Mouse (Mus musculus) ES-Bruce4 (cell line): ENCODE results near the gene Upp2. TPM values are rescaled to one million over a fixed set of nuclear protein-coding genes. Genes with fewer than 3 reads are reported as not detected.

ENCODE experiments used
- H3K27ac ChIP-seq: 2 replicates; pipeline ENCODE4 v1.5.1; 2012; ENCODE audit warnings: low read length, inconsistent platforms; ENCODE audit not compliant: insufficient read depth
- H3K27me3 ChIP-seq: 2 replicates; pipeline ENCODE4 v1.6.1; 2012; ENCODE audit warnings: mild to moderate bottlenecking, low read length, inconsistent platforms; ENCODE audit not compliant: control insufficient read depth, poor library complexity, insufficient read depth, severe bottlenecking
- H3K36me3 ChIP-seq: 2 replicates; pipeline ENCODE4 v1.6.1; 2012; ENCODE audit warnings: inconsistent platforms, mild to moderate bottlenecking, low read length, moderate library complexity; ENCODE audit not compliant: control insufficient read depth, poor library complexity, insufficient read depth, severe bottlenecking
- H3K4me1 ChIP-seq: one replicate; pipeline ENCODE4 v1.8.1; 2011; ENCODE audit warnings: low read length; ENCODE audit not compliant: control insufficient read depth, insufficient read depth
- H3K4me3 ChIP-seq: 2 replicates; pipeline ENCODE4 v1.5.1; 2011; ENCODE audit warnings: low read depth, mild to moderate bottlenecking, low read length
- H3K9ac ChIP-seq: 2 replicates; pipeline ENCODE4 v1.6.1; 2012; ENCODE audit warnings: low read depth, mild to moderate bottlenecking, inconsistent platforms; ENCODE audit not compliant: poor library complexity, severe bottlenecking
- H3K9me3 ChIP-seq: replicated peaks from 2 replicates; pipeline ENCODE4 v1.6.1; 2012; ENCODE audit warnings: mild to moderate bottlenecking, low read length, inconsistent platforms; ENCODE audit not compliant: control insufficient read depth, poor library complexity, insufficient read depth, severe bottlenecking
- CTCF ChIP-seq: IDR thresholded peaks from one replicate; pipeline ENCODE4 v1.8.1; 2011; ENCODE audit warnings: low read depth, low read length
- EP300 ChIP-seq: IDR thresholded peaks from 2 replicates; pipeline ENCODE4 v1.6.1; 2011; ENCODE audit warnings: low read depth, low read length; ENCODE audit not compliant: insufficient read depth
- POLR2A ChIP-seq: IDR thresholded peaks from one replicate; pipeline ENCODE4 v1.8.1; 2011; ENCODE audit warnings: low read length; ENCODE audit not compliant: insufficient read depth
- polyA plus RNA-seq: library from polyadenylated mRNA; stranded (reverse); fragments of >200 nt; gene quantifications from 2 replicates; pipeline ENCODE4 v1.2.4, GENCODE M21; 2011; ENCODE audit warnings: low read depth; ENCODE audit not compliant: missing spikeins, insufficient read depth, insufficient read length

Upp2 gene
- polyA plus RNA-seq, 1 experiment: not detected

DNA sequence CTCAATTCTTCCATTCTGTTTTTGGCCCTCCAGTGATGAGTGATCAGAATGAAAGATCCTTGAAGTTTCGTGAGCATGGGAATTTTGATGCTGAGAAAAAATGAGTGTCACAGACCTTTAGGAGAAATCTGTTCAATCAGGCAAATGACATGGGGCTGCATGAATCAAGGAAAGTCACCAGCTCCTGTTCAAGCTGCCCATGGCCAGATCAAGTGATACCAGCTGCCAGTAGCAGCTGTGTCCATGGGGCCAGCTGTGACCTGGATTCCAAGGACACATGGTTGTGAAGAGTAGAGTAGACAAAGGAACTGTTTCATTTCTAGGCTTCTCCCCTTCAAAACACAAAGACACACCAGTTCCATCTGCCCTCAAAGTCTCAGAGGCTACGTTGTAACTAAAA lies 144.4 kb downstream of the Upp2 start:
- TF ChIP-seq POLR2A (no peak), EP300 (no peak), CTCF (no peak)
- no peaks in the 10 kb centered on the region for H3K27me3 ChIP-seq
- H3K4me1 ChIP-seq: no peaks in the 10 kb centered on the region
- no peak overlapping the region for H3K4me3 ChIP-seq
- H3K36me3 ChIP-seq: no peaks in the 10 kb centered on the region
- H3K9me3 ChIP-seq: no peaks in the 10 kb centered on the region
- H3K27ac ChIP-seq: no peak overlapping the region
- H3K9ac ChIP-seq: no peak overlapping the region

- Histone ChIP-seq H3K36me3 (no peaks in the 10 kb centered on the region), H3K4me1 (no peaks in the 10 kb centered on the region), H3K27ac (no peak overlapping the region), H3K4me3 (no peak overlapping the region), H3K9me3 (no peaks in the 10 kb centered on the region), H3K9ac (no peak overlapping the region), H3K27me3 (no peaks in the 10 kb centered on the region)
- TF ChIP-seq CTCF (no peak), EP300 (no peak), POLR2A (no peak)
Observed at GRCm38 (mm10) chr2:58711935-58712334, 144.8 kb downstream of the Upp2 start.

GRCm38 (mm10) chr2:58717898-58718297 lies 150.8 kb downstream of the Upp2 start:
- Histone ChIP-seq H3K9ac (no peak overlapping the region), H3K27me3 (no peaks in the 10 kb centered on the region), H3K36me3 (no peaks in the 10 kb centered on the region), H3K4me1 (no peaks in the 10 kb centered on the region), H3K27ac (no peak overlapping the region), H3K9me3 (peaks cover 3% of the 10 kb centered on the region; the same call in 1 of the 2 replicates), H3K4me3 (no peak overlapping the region)
- TF ChIP-seq CTCF: no peak
- TF ChIP-seq POLR2A: no peak
- TF ChIP-seq EP300: no peak

- Histone ChIP-seq H3K4me1 (no peaks in the 10 kb centered on the region), H3K9me3 (no peaks in the 10 kb centered on the region; the same call in 1 of the 2 replicates), H3K27ac (no peak overlapping the region), H3K36me3 (no peaks in the 10 kb centered on the region), H3K27me3 (no peaks in the 10 kb centered on the region), H3K9ac (no peak overlapping the region), H3K4me3 (no peak overlapping the region)
- TF ChIP-seq CTCF (no peak), POLR2A (no peak), EP300 (no peak)
Observed at GRCm38 (mm10) chr2:58737192-58737820, 170.2 kb downstream of the Upp2 start.

DNA sequence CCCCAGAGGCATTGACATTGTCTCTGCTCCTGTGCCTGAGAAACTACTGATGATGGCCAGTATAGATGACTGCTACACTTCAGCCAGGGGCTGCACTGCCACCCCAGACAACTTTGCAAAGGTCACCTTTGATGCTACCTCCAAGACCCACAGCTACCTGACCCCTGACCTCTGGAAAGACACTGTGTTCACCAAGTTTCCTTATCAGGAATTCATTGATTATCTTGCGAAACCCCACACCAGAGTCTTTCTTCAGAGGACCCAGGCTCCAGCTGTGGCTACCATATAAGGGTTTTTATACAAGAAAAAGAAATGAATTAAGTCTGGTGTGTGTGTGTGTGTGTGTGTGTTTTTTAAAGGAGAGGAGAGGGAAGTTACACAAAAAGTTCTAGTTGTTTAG lies 174.1 kb downstream of the Upp2 start:
- no peaks in the 10 kb centered on the region for H3K9me3 ChIP-seq
- H3K4me3 ChIP-seq: no peak overlapping the region
- H3K4me1 ChIP-seq: no peaks in the 10 kb centered on the region
- no peak overlapping the region for H3K27ac ChIP-seq
- no peaks in the 10 kb centered on the region; the same call in 1 of the 2 replicates for H3K27me3 ChIP-seq
- no peak overlapping the region for H3K9ac ChIP-seq
- H3K36me3 ChIP-seq: no peaks in the 10 kb centered on the region
- TF ChIP-seq EP300 (no peak), CTCF (no peak), POLR2A (no peak)

GRCm38 (mm10) chr2:58742026-58742425 lies 174.9 kb downstream of the Upp2 start:
- TF ChIP-seq POLR2A (no peak), CTCF (no peak), EP300 (no peak)
- no peaks in the 10 kb centered on the region for H3K36me3 ChIP-seq
- H3K27ac ChIP-seq: no peak overlapping the region
- no peak overlapping the region for H3K9ac ChIP-seq
- H3K4me3 ChIP-seq: no peak overlapping the region
- no peaks in the 10 kb centered on the region for H3K9me3 ChIP-seq
- no peaks in the 10 kb centered on the region for H3K4me1 ChIP-seq
- no peaks in the 10 kb centered on the region; the same call in 1 of the 2 replicates for H3K27me3 ChIP-seq
